Mouse (Mus musculus) v-Abl transformed pro-B cells (cell line): Measurements from ENCODE around the gene Rrnad1.

Experiments
- in situ Hi-C, 2 experiments: fragments of 400-800 bp; cut with MboI; formaldehyde crosslinking; loops; one replicate each; pipeline ENCODE4 v1.15.1; 2025; ENCODE audit not compliant: unreplicated experiment in 2 of 2

Gene Rrnad1

GRCm38 (mm10) chr3:87951946-87952345 is 21.4 kb upstream of the Rrnad1 start:
- in situ Hi-C loops = loop anchor here (25.0 kb wide), 2 partner anchors 110 to 165 kb away; partner anchors contain the start of genes Insrr (in 1 of the 2), Naxe (in 1 of the 2) and Ntrk1 (in 1 of the 2)

- in situ Hi-C loops = loop anchor here (25.0 kb wide), 2 partner anchors 112 to 163 kb away; partner anchors contain the start of genes Insrr (in 1 of the 2), Naxe (in 1 of the 2) and Ntrk1 (in 1 of the 2)
Observed at GRCm38 (mm10) chr3:87949955-87950515, 19.5 kb upstream of the Rrnad1 start.

GRCm38 (mm10) chr3:87949266-87949954 is 18.9 kb upstream of the Rrnad1 start:
- in situ Hi-C loops = no loop called here

GRCm38 (mm10) chr3:87948378-87949265 is 18.1 kb upstream of the Rrnad1 start, which contains the start of gene Crabp2:
TSS of gene Crabp2 (plus strand) at chr3:87948666.
- in situ Hi-C loops = no loop called here

GRCm38 (mm10) chr3:87947811-87948199 is 17.3 kb upstream of the Rrnad1 start:
- in situ Hi-C loops = no loop called here

- in situ Hi-C loops = no loop called here
Observed at GRCm38 (mm10) chr3:87947056-87947810, 16.7 kb upstream of the Rrnad1 start.

- in situ Hi-C loops = no loop called here
Observed at GRCm38 (mm10) chr3:87946541-87946860, 16.0 kb upstream of the Rrnad1 start.

- in situ Hi-C loops = no loop called here
Observed at GRCm38 (mm10) chr3:87945781-87946540, 15.4 kb upstream of the Rrnad1 start.

GRCm38 (mm10) chr3:87944838-87945600 is 14.5 kb upstream of the Rrnad1 start:
- in situ Hi-C loops = no loop called here

- in situ Hi-C loops = no loop called here
Observed at GRCm38 (mm10) chr3:87943586-87943985, 13.1 kb upstream of the Rrnad1 start.

- in situ Hi-C loops = no loop called here
Observed at GRCm38 (mm10) chr3:87942471-87942870, 12.0 kb upstream of the Rrnad1 start.

GRCm38 (mm10) chr3:87940611-87941010 is 10.1 kb upstream of the Rrnad1 start:
- in situ Hi-C loops = no loop called here

GRCm38 (mm10) chr3:87935776-87936175 is 5.3 kb upstream of the Rrnad1 start:
- in situ Hi-C loops = loop anchor here in 1 of 2 experiments (10.0 kb wide), 1 partner anchor 49 kb away; no protein-coding TSS in a partner anchor

- in situ Hi-C loops = loop anchor here in 1 of 2 experiments (10.0 kb wide), 1 partner anchor 50 kb away; no protein-coding TSS in a partner anchor
Observed at GRCm38 (mm10) chr3:87935201-87935600, 4.7 kb upstream of the Rrnad1 start.

- in situ Hi-C loops = loop anchor here (5.0 to 10.0 kb wide), 3 partner anchors 33 to 50 kb away; partner anchors contain the start of gene Prcc (in 1 of the 2)
Observed at GRCm38 (mm10) chr3:87934501-87934900, 4.0 kb upstream of the Rrnad1 start.

GRCm38 (mm10) chr3:87934026-87934425 is 3.5 kb upstream of the Rrnad1 start:
- in situ Hi-C loops = loop anchor here (5.0 to 10.0 kb wide), 3 partner anchors 33 to 51 kb away; partner anchors contain the start of gene Prcc (in 1 of the 2)

- in situ Hi-C loops = loop anchor here (5.0 to 10.0 kb wide), 3 partner anchors 38 to 55 kb away; partner anchors contain the start of gene Prcc (in 1 of the 2)
Observed at GRCm38 (mm10) chr3:87929341-87930077, 1.0 kb downstream of the Rrnad1 start.

- in situ Hi-C loops = no loop called here
Observed at GRCm38 (mm10) chr3:87927452-87927851, 3.1 kb downstream of the Rrnad1 start.
